Mouse (Mus musculus) cerebellum, adult 2 months (tissue): Measurements from ENCODE around the gene Rusc2. TPM values are rescaled to one million over a fixed set of nuclear protein-coding genes. Genes with fewer than 3 reads are reported as not detected.

Source experiments
- DNase-seq, 2 experiments: peaks; one replicate each; pipeline ENCODE4 v3.0.0; 2021
- H3K27ac ChIP-seq: fragments of 200-500 bp; 2 replicates; pipeline ENCODE4 v1.5.1; 2012; ENCODE audit warnings: low read length, control low read depth, inconsistent platforms; ENCODE audit not compliant: insufficient read depth
- H3K27me3 ChIP-seq: fragments of 200-500 bp; 2 replicates; pipeline ENCODE4 v1.6.1; 2012; ENCODE audit warnings: inconsistent platforms, mild to moderate bottlenecking, low read length, moderate library complexity; ENCODE audit not compliant: control insufficient read depth, insufficient read depth
- H3K4me1 ChIP-seq: fragments of 200-500 bp; 2 replicates; pipeline ENCODE4 v1.6.1; 2011; ENCODE audit warnings: low read length; ENCODE audit not compliant: control insufficient read depth, insufficient read depth
- H3K4me3 ChIP-seq: fragments of 200-500 bp; replicated peaks from 2 replicates; pipeline ENCODE3; 2011; ENCODE audit warnings: mild to moderate bottlenecking, low read depth, low read length, control low read depth; ENCODE audit not compliant: insufficient read depth
- CTCF ChIP-seq: fragments of 200-500 bp; IDR thresholded peaks from 2 replicates; pipeline ENCODE4 v1.5.1; 2011; ENCODE audit warnings: low read depth, mild to moderate bottlenecking, control low read depth, low read length, moderate library complexity, borderline replicate concordance; ENCODE audit not compliant: insufficient read depth
- POLR2A ChIP-seq: fragments of 200-500 bp; IDR thresholded peaks from 2 replicates; pipeline ENCODE4 v1.6.1; 2011; ENCODE audit warnings: low read length, control low read depth, borderline replicate concordance; ENCODE audit not compliant: insufficient read depth
- WGBS: fragments of 180-500 bp; shearing (Covaris S2); methylation state at CpG from one replicate; pipeline ENCODE4 v1.1.7; 2018; 5-methylcytosine and 5-hydroxymethylcytosine counted together
- polyA plus RNA-seq: library from polyadenylated mRNA; depleted of rRNA; stranded (reverse); fragments of >200 nt; gene quantifications from 2 replicates; pipeline ENCODE4 v1.2.3, GENCODE M21; 2012

Rusc2 gene
- polyA plus RNA-seq, 1 experiment = 65.8 TPM

GRCm38 (mm10) chr4:43427501-43428179 lies 45.9 kb downstream of the Rusc2 start:
- no peaks in the 10 kb centered on the region; the same call in 1 of the 2 replicates for H3K4me1 ChIP-seq
- no peak for DNase-seq
- no peaks in the 10 kb centered on the region for H3K27me3 ChIP-seq
- whole genome bisulfite sequencing = 36% methylated on average over 23 of the region's 23 CpGs
- no peak overlapping the region for H3K4me3 ChIP-seq
- TF ChIP-seq POLR2A (no peak), CTCF (no peak)
- no peak overlapping the region for H3K27ac ChIP-seq

- Histone ChIP-seq H3K27ac (no peak overlapping the region), H3K27me3 (no peaks in the 10 kb centered on the region), H3K4me1 (no peaks in the 10 kb centered on the region; the same call in 1 of the 2 replicates), H3K4me3 (no peak overlapping the region)
- DNase-seq = peak in 1 of 2 experiments; percentile 27
- no peak for TF ChIP-seq CTCF
- no peak for TF ChIP-seq POLR2A
- 41% methylated on average over 16 of the region's 16 CpGs for WGBS
These were observed 46.5 kb downstream of the Rusc2 start for GRCm38 (mm10) chr4:43428180-43428861.

- 18% methylated on average over 10 of the region's 10 CpGs for WGBS
- Histone ChIP-seq H3K4me3 (no peak within 1 kb of the TSS), H3K27me3 (no peaks in the 10 kb centered on the region), H3K27ac (no peak within 1 kb of the TSS), H3K4me1 (no peaks in the 10 kb centered on the region; the same call in 1 of the 2 replicates)
- TF ChIP-seq CTCF = no peak
- TF ChIP-seq POLR2A = no peak
- DNase-seq = no peak
These were observed 47.2 kb downstream of the Rusc2 start, which contains the start of gene Fam166b for GRCm38 (mm10) chr4:43428946-43429345. TSS of gene Fam166b (minus strand) at chr4:43429134.

- H3K4me3 ChIP-seq = no peak overlapping the region
- H3K4me1 ChIP-seq = no peaks in the 10 kb centered on the region
- TF ChIP-seq POLR2A (no peak), CTCF (peak; percentile 84)
- no peak overlapping the region for H3K27ac ChIP-seq
- no peaks in the 10 kb centered on the region for H3K27me3 ChIP-seq
- DNase-seq = peak; percentile 81 to 83
- 5% methylated on average over 4 of the region's 4 CpGs for WGBS
These were observed 49.9 kb downstream of the Rusc2 start for GRCm38 (mm10) chr4:43431690-43432089.

- Histone ChIP-seq H3K4me3 (no peak overlapping the region), H3K27ac (no peak overlapping the region), H3K27me3 (no peaks in the 10 kb centered on the region), H3K4me1 (no peaks in the 10 kb centered on the region)
- 87% methylated on average over 1 of the region's 1 CpGs for WGBS
- DNase-seq = no peak
- TF ChIP-seq POLR2A (no peak), CTCF (no peak)
These were observed 51.1 kb downstream of the Rusc2 start for GRCm38 (mm10) chr4:43432832-43433231.

- TF ChIP-seq POLR2A (no peak), CTCF (no peak)
- no peak for DNase-seq
- Histone ChIP-seq H3K4me1 (peaks cover 4% of the 10 kb centered on the region; the same call in 1 of the 2 replicates), H3K27me3 (no peaks in the 10 kb centered on the region), H3K27ac (peak within 1 kb of the TSS; percentile 85), H3K4me3 (peak within 1 kb of the TSS; percentile 86)
- WGBS = 15% methylated on average over 4 of the region's 4 CpGs
These were observed 59.9 kb downstream of the Rusc2 start, which contains the start of gene Tesk1 for GRCm38 (mm10) chr4:43441639-43442038. TSS of gene Tesk1 (plus strand) at chr4:43441939.

GRCm38 (mm10) chr4:43442044-43442443 lies 60.3 kb downstream of the Rusc2 start:
- Histone ChIP-seq H3K4me3 (peak overlapping the region; percentile 86), H3K27ac (peak overlapping the region; percentile 85), H3K4me1 (peaks cover 4% of the 10 kb centered on the region; the same call in 1 of the 2 replicates), H3K27me3 (no peaks in the 10 kb centered on the region)
- under 1% methylated on average over 33 of the region's 33 CpGs for whole genome bisulfite sequencing
- DNase-seq = peak; percentile 99 to 100
- TF ChIP-seq POLR2A (peak; percentile 97), CTCF (peak; percentile 94)
